Mouse (Mus musculus) T-helper 2 cell (primary cell): ENCODE measurements around the gene Eef2k.
"Not testable (repeated sequence)": the region's sequence is repeated elsewhere in the genome, so short reads cannot be mapped to it uniquely, and the experiment has no call there.

Experiments
- in situ Hi-C: fragments of 300-600 bp; cut with MboI, MseI; formaldehyde crosslinking; loops from one replicate; pipeline ENCODE4 v1.15.1; 2025; ENCODE audit warnings: high pct_unique_total_duplicates

Eef2k gene

DNA sequence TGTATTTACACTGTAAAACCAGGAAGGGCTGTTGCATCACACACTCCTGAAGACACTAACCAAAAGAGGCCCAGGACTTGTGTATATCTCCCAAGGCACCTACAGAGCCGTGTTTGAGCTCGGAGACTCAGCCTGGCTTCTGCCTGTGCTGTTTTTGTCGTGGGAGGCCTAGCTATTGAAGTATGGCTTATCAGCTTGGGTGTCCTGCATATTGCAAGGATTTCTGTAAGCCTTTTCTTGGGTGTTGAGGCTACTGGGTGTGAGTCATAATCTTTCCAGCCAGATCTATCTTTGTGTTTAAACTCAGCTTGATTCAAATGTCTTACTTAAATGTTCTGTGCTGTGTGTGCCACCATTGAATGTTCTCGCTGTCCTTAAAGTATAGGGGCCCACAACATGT, 93.9 kb downstream of the Eef2k start:
- in situ Hi-C loops: loop anchor here (10.0 kb wide), 1 partner anchor 178 kb away; no protein-coding TSS in a partner anchor

DNA sequence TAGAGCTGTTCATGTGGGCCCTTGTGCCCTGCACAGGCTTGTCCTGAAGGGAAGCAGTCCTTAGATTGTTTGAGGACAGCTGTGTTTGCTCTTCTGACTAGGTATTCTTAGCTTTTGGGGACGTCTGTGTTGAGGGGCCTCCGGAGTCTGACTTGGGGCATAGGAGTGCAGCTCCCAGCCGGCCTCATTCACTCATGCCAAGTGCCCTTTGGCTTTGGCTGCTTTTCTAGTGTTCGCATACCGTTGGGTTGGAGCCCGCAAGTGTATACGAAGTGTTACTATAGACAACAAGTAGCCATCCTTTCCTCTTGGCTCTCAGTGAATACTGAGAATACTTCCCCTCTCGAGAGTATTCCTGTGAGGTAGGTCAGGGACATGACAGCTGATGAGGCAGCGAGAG, 95.6 kb downstream of the Eef2k start:
- in situ Hi-C loops: loop anchor here (10.0 kb wide), 1 partner anchor 177 kb away; no protein-coding TSS in a partner anchor

DNA sequence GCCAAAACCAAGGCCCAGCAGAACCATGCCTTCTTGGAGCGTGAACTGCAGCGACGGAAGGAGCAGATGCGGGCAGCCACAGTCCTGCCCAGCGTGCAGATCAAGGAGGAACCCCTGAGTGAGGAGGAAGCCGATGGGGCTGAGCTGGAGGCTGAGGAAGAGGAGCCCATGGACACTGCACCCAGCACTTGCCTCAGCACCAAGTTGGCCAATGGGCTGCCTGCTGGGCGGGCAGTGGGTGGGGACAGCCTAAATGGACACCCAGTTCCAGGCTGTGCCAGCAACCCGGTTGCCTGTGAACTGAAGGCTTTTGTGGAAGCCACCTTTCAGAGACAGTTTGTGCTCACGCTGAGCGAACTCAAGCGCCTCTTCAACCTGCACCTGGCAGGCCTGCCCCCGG, 97.7 kb downstream of the Eef2k start:
- in situ Hi-C loops: no loop called here

DNA sequence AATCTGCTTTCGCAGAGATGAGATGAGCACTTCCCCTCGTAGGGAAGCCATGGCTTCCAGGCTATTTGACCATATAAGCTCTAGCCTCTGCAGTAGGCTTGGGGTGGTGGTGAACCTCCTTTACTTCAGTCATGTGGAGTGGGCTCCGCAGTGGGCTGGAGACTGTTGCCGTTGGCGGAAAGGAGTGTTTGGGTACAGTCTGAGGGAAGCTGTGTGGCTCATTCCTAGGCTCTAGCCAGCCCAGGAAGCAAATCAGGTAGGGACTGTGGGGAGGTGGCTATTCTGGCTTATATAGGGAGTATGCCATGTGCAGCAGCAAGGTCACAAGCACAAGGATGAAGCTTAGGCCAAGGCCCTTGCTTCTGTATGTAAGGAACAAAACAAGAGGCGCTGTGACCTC, 98.6 kb downstream of the Eef2k start:
- in situ Hi-C loops: no loop called here

DNA sequence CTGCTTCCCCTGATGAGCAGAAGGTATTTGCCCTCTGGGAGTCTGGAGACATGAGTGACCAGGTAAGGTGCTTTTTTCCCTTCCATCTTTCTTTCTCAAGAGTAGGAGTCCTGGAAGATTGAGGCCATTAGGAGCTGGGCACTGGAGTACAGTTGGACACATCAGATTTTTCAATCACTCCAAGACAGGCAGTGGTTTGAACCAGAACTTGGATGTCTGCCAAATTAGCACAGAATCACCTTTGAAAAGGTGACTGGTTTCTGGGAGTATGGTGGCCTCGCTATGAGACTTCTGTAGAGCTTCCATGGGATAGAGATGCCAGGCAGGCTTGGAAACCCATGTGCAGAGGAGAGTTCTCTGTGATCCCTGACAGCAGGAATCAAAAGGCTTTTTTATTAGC, 99.9 kb downstream of the Eef2k start:
- in situ Hi-C loops: no loop called here

DNA sequence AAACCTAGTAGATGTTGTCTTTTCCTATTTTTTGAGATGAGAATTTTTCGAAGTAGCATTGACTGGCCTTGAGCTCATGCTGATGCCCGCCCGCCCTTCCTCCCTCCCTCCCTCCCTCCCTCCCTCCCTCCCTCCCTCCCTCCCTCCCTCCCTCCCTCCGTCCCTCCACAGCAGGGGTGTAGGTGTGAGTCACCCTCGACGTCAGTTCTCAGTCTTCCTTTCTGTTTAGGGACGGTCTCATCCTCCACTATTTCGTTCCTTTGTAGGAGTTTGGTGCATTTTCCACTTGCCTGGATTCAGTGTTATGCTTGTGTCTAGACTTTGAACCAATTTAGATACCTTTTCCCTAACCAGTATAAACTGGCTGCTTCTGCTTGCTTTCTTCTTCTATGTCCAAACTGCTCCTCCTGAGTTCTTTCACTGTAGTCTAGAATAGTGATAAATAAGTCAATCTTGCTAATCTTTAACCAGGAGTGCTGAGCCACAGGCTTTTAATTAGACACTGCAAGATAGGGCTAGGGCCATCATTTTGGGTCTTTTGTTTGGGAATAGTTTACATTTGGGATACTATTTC, 101.4 kb downstream of the Eef2k start:
- in situ Hi-C loops: no loop called here

DNA sequence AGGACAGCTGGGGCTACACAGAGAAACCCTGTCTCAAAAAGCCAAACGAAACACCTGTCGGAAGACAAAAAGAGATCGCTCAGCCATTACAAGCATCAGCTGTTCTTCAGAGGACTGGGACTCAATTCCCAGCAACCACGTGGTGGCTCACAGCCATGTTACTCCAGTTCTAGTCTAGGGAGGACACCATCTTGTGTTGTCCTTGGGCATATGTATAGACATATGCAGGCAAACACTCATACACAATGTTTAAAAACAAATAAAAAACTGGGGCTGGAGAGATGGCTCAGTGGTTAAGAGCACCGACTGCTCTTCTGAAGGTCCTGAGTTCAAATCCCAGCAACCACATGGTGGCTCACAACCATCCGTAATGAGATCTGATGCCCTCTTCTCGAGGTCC, 111.0 kb downstream of the Eef2k start:
- in situ Hi-C loops: not testable (repeated sequence)
